Mouse (Mus musculus): ENCODE data around the gene Nutm1. TPM values are rescaled to one million over a fixed set of nuclear protein-coding genes. Genes with fewer than 3 reads are reported as not detected.
A peak's percentile ranks its signal among the peaks of the same experiment; 100 is the strongest.

Nutm1 gene
- polyA plus RNA-seq, 1 experiment from 2014 or later = not detected

GRCm38 (mm10) chr2:112254675-112255515, 4.2 kb downstream of the Nutm1 start:
- 63% methylated on average over 7 of the region's 7 CpGs for WGBS
- Histone ChIP-seq H3K4me2 (replicated peaks) (no peak overlapping the region), H3K4me1 (peaks cover 4% of the 10 kb centered on the region; the same call in 1 of the 2 replicates), H3K36me3 (no peaks in the 10 kb centered on the region), H3K4me3 (no peak overlapping the region), H3K9ac (no peak overlapping the region), H3K27ac (no peak overlapping the region), H3K27me3 (no peaks in the 10 kb centered on the region), H3K9me3 (no peaks in the 10 kb centered on the region)
- no peak for ATAC-seq (ENCODE audit: low FRiP score, low read depth)

- Histone ChIP-seq H3K4me1 (peaks cover 4% of the 10 kb centered on the region; the same call in 1 of the 2 replicates), H3K9me3 (no peaks in the 10 kb centered on the region), H3K27ac (no peak overlapping the region), H3K9ac (no peak overlapping the region), H3K4me2 (replicated peaks) (no peak overlapping the region), H3K4me3 (no peak overlapping the region), H3K27me3 (no peaks in the 10 kb centered on the region), H3K36me3 (peaks cover 19% of the 10 kb centered on the region)
- 92% methylated on average over 10 of the region's 10 CpGs for WGBS
- no peak for ATAC-seq (ENCODE audit: low FRiP score, low read depth)
Observed at GRCm38 (mm10) chr2:112249780-112250453, 9.2 kb downstream of the Nutm1 start.

- H3K4me1 ChIP-seq = no peaks in the 10 kb centered on the region
- no peak overlapping the region for H3K9ac ChIP-seq
- WGBS = 80% methylated on average over 10 of the region's 10 CpGs
- H3K4me2 ChIP-seq (replicated peaks) = no peak overlapping the region
- peaks cover 41% of the 10 kb centered on the region for H3K36me3 ChIP-seq
- no peak overlapping the region for H3K4me3 ChIP-seq
- H3K27me3 ChIP-seq = no peaks in the 10 kb centered on the region
- H3K27ac ChIP-seq = no peak overlapping the region
- no peak for ATAC-seq (ENCODE audit: low FRiP score, low read depth)
- H3K9me3 ChIP-seq = no peaks in the 10 kb centered on the region
Observed at GRCm38 (mm10) chr2:112247323-112247722, 11.8 kb downstream of the Nutm1 start.

- 90% methylated on average over 6 of the region's 6 CpGs for WGBS
- Histone ChIP-seq H3K27ac (no peak overlapping the region), H3K4me3 (no peak overlapping the region), H3K9me3 (no peaks in the 10 kb centered on the region), H3K27me3 (no peaks in the 10 kb centered on the region), H3K9ac (no peak overlapping the region), H3K4me1 (peaks cover 3% of the 10 kb centered on the region; the same call in 1 of the 2 replicates), H3K4me2 (replicated peaks) (no peak overlapping the region), H3K36me3 (peaks cover 41% of the 10 kb centered on the region)
- no peak for ATAC-seq (ENCODE audit: low FRiP score, low read depth)
Observed at GRCm38 (mm10) chr2:112246193-112246592, 12.9 kb downstream of the Nutm1 start.

GRCm38 (mm10) chr2:112245307-112245706, 13.8 kb downstream of the Nutm1 start:
- Histone ChIP-seq H3K4me1 (peaks cover 12% of the 10 kb centered on the region), H3K9ac (no peak overlapping the region), H3K27ac (no peak overlapping the region), H3K27me3 (no peaks in the 10 kb centered on the region), H3K4me2 (replicated peaks) (no peak overlapping the region), H3K36me3 (peaks cover 41% of the 10 kb centered on the region), H3K9me3 (no peaks in the 10 kb centered on the region), H3K4me3 (no peak overlapping the region)
- WGBS = 80% methylated on average over 5 of the region's 5 CpGs
- ATAC-seq (ENCODE audit: low FRiP score, low read depth) = no peak

- Histone ChIP-seq H3K9me3 (no peaks in the 10 kb centered on the region), H3K27me3 (no peaks in the 10 kb centered on the region), H3K27ac (no peak overlapping the region), H3K4me3 (no peak overlapping the region), H3K9ac (no peak overlapping the region), H3K4me1 (peaks cover 19% of the 10 kb centered on the region), H3K36me3 (peaks cover 37% of the 10 kb centered on the region), H3K4me2 (replicated peaks) (no peak overlapping the region)
- ATAC-seq (ENCODE audit: low FRiP score, low read depth) = no peak
- 80% methylated on average over 14 of the region's 14 CpGs for WGBS
Observed at GRCm38 (mm10) chr2:112241787-112242186, 17.3 kb downstream of the Nutm1 start.

GRCm38 (mm10) chr2:112239935-112240721, 19.0 kb downstream of the Nutm1 start:
- H3K4me1 ChIP-seq = peaks cover 19% of the 10 kb centered on the region
- H3K27me3 ChIP-seq = no peaks in the 10 kb centered on the region
- peak overlapping the region; percentile 78 for H3K4me3 ChIP-seq
- H3K9me3 ChIP-seq = no peaks in the 10 kb centered on the region
- peaks cover 24% of the 10 kb centered on the region for H3K36me3 ChIP-seq
- peak; percentile 13 for ATAC-seq (ENCODE audit: low FRiP score, low read depth)
- WGBS = 0% methylated on average over 26 of the region's 28 CpGs
- H3K9ac ChIP-seq = peak overlapping the region; percentile 79
- peak overlapping the region; percentile 94 for H3K27ac ChIP-seq
- peak overlapping the region; percentile 84 for H3K4me2 ChIP-seq (replicated peaks)

- peaks cover 19% of the 10 kb centered on the region for H3K4me1 ChIP-seq
- peak within 1 kb of the TSS; percentile 78 for H3K4me3 ChIP-seq
- H3K27ac ChIP-seq = peak within 1 kb of the TSS; percentile 94
- peak within 1 kb of the TSS; percentile 84 for H3K4me2 ChIP-seq (replicated peaks)
- H3K9ac ChIP-seq = peak within 1 kb of the TSS; percentile 79
- peaks cover 17% of the 10 kb centered on the region for H3K36me3 ChIP-seq
- no peaks in the 10 kb centered on the region for H3K9me3 ChIP-seq
- ATAC-seq (ENCODE audit: low FRiP score, low read depth) = peak; percentile 89
- under 1% methylated on average over 87 of the region's 94 CpGs for WGBS
- no peaks in the 10 kb centered on the region for H3K27me3 ChIP-seq
Observed at GRCm38 (mm10) chr2:112239212-112239934, 19.7 kb downstream of the Nutm1 start, which contains the start of gene Lpcat4. Gene Lpcat4, plus strand, starts transcription at chr2:112239468.

GRCm38 (mm10) chr2:112238006-112238405, 21.1 kb downstream of the Nutm1 start:
- H3K4me1 ChIP-seq = peaks cover 19% of the 10 kb centered on the region
- H3K4me3 ChIP-seq = no peak overlapping the region
- WGBS = 2% methylated on average over 4 of the region's 4 CpGs
- ATAC-seq (ENCODE audit: low FRiP score, low read depth) = no peak
- no peaks in the 10 kb centered on the region for H3K27me3 ChIP-seq
- no peak overlapping the region for H3K4me2 ChIP-seq (replicated peaks)
- no peaks in the 10 kb centered on the region for H3K9me3 ChIP-seq
- H3K27ac ChIP-seq = no peak overlapping the region
- H3K36me3 ChIP-seq = 0 out of 2 replicates have a peak, but pooled peaks cover 4% of the 10 kb centered on the region
- no peak overlapping the region for H3K9ac ChIP-seq

GRCm38 (mm10) chr2:112236620-112237019, 22.5 kb downstream of the Nutm1 start:
- no peak for ATAC-seq (ENCODE audit: low FRiP score, low read depth)
- Histone ChIP-seq H3K36me3 (no peaks in the 10 kb centered on the region), H3K9ac (no peak overlapping the region), H3K4me3 (no peak overlapping the region), H3K27me3 (no peaks in the 10 kb centered on the region), H3K4me1 (peaks cover 19% of the 10 kb centered on the region), H3K9me3 (no peaks in the 10 kb centered on the region), H3K4me2 (replicated peaks) (no peak overlapping the region), H3K27ac (no peak overlapping the region)
- WGBS = 79% methylated on average over 2 of the region's 2 CpGs

GRCm38 (mm10) chr2:112232623-112233022, 26.5 kb downstream of the Nutm1 start:
- 93% methylated on average over 1 of the region's 1 CpGs for WGBS
- H3K9me3 ChIP-seq = no peaks in the 10 kb centered on the region
- no peaks in the 10 kb centered on the region for H3K36me3 ChIP-seq
- no peaks in the 10 kb centered on the region for H3K27me3 ChIP-seq
- no peak for ATAC-seq (ENCODE audit: low FRiP score, low read depth)
- H3K4me1 ChIP-seq = no peaks in the 10 kb centered on the region
- no peak overlapping the region for H3K9ac ChIP-seq
- H3K4me2 ChIP-seq (replicated peaks) = no peak overlapping the region
- H3K4me3 ChIP-seq = no peak overlapping the region
- no peak overlapping the region for H3K27ac ChIP-seq

Data from limb, embryonic 13.5 days (tissue).